Mouse (Mus musculus) monocyte, adult 5-6 weeks (primary cell): ENCODE measurements around the gene Cnp. TPM values are rescaled to one million over a fixed set of nuclear protein-coding genes. Genes with fewer than 3 reads are reported as not detected.

Source experiments
- ATAC-seq: fragments of 153-309, 156-312 bp; replicated peaks from 2 replicates; pipeline ENCODE4 v1.8.0; 2017; ENCODE audit warnings: mild to moderate bottlenecking; ENCODE audit not compliant: low TSS enrichment, insufficient number of reproducible peaks, severe bottlenecking, poor library complexity, low FRiP score
- total RNA-seq: library from RNA; stranded (forward); fragments of 200-1000, 200-491, 200-594 nt; gene quantifications from 3 replicates; pipeline ENCODE4 v1.2.3, GENCODE M21; 2017

Gene Cnp
- total RNA-seq, 1 experiment from 2014 or later = 22.6 TPM

- ATAC-seq = no peak
These were observed 25.2 kb upstream of the Cnp start for GRCm38 (mm10) chr11:100549466-100549865.

- ATAC-seq = no peak
These were observed 24.6 kb upstream of the Cnp start for GRCm38 (mm10) chr11:100550101-100550500.

GRCm38 (mm10) chr11:100552842-100553241, 21.9 kb upstream of the Cnp start:
- ATAC-seq = no peak

DNA sequence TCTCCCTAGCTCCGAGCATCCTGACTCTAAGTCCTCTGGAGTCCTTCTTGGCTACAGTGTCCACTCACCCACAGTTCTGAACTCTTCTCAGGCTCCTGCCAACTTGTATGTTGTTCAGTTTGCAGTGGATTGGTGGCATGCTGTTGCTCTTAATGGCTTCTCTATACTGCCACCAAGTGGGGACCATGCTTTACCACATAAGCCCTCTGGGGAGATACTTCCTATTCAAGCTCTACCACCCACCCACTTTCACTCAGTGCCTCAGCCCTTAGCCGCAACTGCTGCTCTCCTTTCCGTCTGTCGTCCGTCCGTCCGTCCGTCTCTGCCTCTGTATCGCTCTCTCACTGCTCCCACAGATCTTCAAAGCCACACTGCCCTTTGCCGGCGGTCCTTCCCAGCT, 19.1 kb upstream of the Cnp start:
- ATAC-seq = peak; percentile 94

- no peak for ATAC-seq
These were observed 17.1 kb upstream of the Cnp start for GRCm38 (mm10) chr11:100557563-100557962.

- ATAC-seq = no peak
These were observed 15.2 kb upstream of the Cnp start for GRCm38 (mm10) chr11:100559476-100559875.

DNA sequence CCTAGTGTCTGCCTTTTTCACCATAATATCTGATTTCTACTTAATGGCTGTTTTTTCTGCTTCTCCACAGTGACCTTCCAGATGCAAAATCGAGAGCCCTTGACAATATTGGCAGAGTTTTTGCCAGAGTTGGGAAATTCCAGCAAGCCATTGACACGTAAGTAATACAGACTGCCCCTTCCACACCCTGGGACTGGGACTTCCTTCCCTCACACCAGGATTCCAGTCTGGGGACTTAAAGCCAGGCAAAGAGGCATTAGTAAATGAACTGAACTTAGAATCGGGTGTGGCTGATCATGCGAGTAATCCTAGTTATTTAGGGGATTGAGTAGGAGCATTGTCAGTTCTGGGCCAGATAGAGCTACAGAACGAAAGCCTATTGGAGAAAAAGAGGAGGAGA, 13.0 kb upstream of the Cnp start:
- no peak for ATAC-seq

DNA sequence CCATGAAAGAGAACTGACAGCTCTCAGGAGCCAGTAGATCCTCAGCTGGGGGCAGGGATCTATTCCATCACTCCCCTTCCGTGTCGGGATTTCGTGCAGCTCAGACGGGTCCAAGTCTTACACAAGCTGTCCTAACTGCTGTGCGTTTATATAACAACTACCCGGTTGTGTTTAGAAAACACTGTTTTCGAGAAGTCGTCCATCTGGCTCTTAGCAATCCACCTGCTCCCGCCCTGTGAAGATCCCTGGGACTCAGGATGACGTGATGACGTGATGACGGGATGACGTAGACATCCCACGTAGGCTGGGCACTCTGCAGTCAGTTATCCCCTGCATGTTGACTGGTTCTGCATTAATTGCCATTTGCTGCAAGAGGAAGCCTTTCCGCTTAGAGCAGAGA, 10.4 kb upstream of the Cnp start:
- no peak for ATAC-seq

- no peak for ATAC-seq
These were observed 10.0 kb upstream of the Cnp start for GRCm38 (mm10) chr11:100564703-100565102.

DNA sequence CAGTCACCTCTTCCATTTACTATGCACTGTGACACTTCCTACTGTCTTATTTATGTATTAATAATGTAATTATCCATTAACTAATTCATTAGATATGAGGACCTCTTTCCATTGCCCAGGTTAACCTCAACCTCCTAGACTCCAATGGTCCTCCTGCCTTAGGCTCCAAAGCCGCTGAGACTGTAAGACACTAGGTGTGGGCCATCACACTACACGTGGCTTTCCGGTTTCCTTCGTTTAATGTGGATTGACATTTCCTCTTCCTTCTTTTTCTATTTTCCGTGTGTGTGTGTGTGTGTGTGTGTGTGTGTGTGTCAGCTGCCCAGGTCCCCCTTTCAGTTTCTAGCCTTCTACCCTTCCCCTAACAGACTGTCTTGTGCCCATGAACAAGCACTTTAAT, 7.5 kb upstream of the Cnp start:
- ATAC-seq = no peak

GRCm38 (mm10) chr11:100567815-100568245, 6.9 kb upstream of the Cnp start:
- no peak for ATAC-seq

DNA sequence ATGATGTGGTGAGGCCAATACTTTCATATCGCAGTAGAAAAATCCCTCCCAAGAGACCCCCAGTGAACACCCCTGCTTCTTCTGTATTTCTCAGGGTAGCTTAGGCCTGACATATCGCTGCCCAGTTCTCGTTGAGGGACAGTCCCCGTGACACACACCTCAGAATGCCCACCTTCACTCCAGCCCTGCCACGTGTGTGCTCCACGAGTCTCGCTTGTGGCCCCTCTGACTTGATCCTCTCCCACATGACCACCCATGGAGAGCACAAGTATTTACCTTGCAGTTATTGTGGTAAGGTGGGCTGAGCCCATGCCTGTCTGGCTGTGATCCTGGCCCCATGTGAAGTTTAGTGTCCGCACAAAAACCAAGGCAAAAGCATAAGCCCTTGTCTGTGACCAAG, 6.0 kb upstream of the Cnp start:
- no peak for ATAC-seq

- no peak for ATAC-seq
These were observed 4.9 kb upstream of the Cnp start for GRCm38 (mm10) chr11:100569789-100570188.

- ATAC-seq = peak; percentile 69
These were observed 4.1 kb upstream of the Cnp start for GRCm38 (mm10) chr11:100570430-100571201.

DNA sequence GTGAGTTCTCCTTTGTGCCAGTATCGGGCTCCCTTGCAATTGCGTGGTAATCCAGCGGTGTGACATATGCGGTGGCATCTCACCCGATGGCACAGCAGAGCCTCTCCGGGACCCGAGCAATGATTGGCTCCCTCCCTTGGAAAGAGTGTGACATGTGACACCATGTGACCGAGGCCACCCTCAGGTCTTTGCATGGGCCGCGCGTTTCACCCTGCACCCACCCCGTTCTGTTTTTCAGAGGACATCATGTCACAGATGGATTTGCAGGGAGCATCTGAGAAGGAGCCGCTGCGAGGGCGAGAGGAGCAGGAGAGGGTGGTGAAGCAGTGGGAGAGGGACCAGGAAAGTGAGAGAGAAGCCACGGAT, 3.5 kb upstream of the Cnp start:
- ATAC-seq = peak; percentile 70

GRCm38 (mm10) chr11:100574188-100574587, 516 bp upstream of the Cnp start:
- ATAC-seq = no peak

DNA sequence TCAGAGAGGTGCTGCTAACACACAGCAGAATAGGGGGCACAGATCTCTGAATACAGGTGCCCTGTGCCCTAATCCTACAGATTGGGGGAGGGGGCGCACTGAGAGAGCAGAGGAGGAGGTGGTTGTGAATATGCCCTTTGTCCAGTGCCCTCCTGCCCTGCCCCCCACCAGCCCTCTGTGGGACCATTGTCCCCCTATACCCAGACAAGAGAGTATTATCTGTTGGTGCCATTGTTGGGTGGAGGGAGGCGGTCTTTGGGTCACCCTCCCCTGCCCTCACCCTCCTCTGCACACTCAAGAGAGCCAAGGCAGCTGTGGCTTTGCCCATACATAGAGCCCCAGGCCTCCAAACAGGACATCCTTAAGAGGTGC, 766 bp downstream of the Cnp start:
- ATAC-seq = no peak

DNA sequence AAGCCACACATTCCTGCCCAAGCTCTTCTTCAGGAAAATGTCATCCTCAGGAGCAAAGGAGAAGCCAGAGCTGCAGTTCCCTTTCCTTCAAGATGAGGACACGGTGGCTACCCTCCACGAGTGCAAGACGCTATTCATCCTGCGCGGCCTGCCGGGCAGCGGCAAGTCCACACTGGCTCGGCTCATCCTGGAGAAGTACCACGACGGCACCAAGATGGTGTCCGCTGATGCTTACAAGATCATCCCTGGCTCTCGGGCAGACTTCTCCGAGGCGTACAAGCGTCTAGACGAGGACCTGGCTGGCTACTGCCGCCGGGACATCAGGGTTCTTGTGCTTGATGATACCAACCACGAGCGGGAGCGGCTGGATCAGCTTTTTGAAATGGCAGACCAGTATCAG, 1.6 kb downstream of the Cnp start:
- ATAC-seq = no peak

- no peak for ATAC-seq
These were observed 3.3 kb downstream of the Cnp start for GRCm38 (mm10) chr11:100577852-100578599.

GRCm38 (mm10) chr11:100579116-100579799, 4.6 kb downstream of the Cnp start:
- no peak for ATAC-seq
